Mouse (Mus musculus) cerebellum, adult 9-11 months (tissue): Measurements from ENCODE around the gene Dthd1.

Experiments
- DNase-seq: peaks from one replicate; pipeline ENCODE4 v3.0.0; 2022

The Dthd1 gene

DNA sequence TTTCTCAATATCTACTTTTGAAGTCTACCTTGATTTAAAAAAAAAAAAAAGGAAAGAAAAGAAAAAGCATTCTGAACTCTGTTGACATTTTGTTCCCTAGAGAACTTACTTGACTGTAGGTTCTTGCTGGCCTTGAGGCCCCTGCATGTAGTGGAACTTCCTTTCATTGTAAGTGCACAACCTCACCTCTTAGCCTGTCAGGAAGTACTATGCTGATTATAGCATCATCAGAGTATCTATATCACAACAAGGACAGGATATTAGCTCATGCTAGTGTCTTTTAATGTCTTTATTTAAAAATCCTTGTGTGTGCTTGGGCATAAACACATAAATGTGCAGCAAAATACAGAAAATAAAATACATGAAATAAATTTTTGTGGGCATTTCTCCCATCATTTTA lies 53.4 kb downstream of the Dthd1 start:
- DNase-seq = no peak

DNA sequence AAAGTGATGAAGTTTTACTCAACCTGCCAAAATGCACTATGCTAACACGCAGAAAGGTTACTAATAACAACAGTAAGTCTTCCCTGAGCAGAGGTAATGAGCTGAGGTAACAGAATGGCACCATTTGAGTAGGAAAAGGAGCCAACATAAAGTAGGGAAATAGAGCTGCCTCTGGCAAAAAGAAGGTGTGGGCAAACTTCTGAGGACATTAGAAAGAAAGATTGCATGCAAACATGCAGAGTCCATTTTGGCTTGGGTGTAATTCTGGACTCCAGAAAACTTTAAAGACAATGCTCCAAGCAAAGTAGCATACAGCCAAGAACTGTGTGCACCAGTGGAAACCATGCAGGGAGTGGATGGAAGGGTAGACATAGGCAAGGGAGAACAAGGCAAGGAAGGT lies 65.9 kb downstream of the Dthd1 start:
- DNase-seq = no peak

DNA sequence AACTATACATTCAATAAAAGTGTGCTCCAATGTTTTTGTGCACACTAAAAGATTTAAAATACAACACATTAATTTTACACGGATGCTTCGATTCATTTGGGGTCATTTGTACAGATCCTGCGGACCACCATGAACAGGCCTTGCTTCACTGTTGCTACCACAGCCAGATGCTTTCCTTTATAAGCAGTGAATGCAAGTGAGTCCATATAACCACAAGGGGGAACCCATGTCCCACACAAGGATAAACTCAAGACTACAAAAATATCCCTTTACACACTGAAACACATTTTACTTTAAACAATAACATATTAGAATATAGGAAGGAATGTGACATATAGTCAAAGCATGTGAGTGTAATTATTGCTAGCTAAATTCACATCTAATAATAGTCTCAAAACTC lies 81.7 kb downstream of the Dthd1 start:
- DNase-seq = no peak

DNA sequence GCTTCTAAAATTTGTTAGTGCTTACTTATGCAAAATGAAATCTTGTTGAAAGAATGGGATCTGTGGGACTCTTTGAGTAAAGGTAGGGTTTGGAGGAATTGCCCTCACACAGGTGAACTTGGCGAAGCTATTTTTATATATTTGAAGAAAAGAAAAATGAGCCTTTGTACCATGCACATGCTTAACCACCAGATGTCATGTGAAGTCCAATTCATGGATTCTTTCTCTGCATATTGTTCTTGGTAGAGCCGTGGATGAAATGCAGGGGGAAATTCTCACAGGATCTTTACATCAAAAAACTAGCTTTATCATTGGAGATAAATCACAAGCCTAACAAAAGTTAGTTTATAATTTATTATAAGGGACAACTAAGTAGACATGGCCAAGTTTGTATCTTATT lies 93.3 kb downstream of the Dthd1 start:
- no peak for DNase-seq

- DNase-seq = no peak
These were observed 95.5 kb downstream of the Dthd1 start for GRCm38 (mm10) chr5:62909074-62909473.

GRCm38 (mm10) chr5:62924616-62925015 lies 111.0 kb downstream of the Dthd1 start:
- no peak for DNase-seq
